Mouse (Mus musculus): ENCODE measurements at regions not wholly inside any gene's neighbourhood (a gene's known extent, or its start where the extent isn't known, plus 50 kb on each side); places are given as distances from the start of the nearest gene placed in this dataset.

DNA sequence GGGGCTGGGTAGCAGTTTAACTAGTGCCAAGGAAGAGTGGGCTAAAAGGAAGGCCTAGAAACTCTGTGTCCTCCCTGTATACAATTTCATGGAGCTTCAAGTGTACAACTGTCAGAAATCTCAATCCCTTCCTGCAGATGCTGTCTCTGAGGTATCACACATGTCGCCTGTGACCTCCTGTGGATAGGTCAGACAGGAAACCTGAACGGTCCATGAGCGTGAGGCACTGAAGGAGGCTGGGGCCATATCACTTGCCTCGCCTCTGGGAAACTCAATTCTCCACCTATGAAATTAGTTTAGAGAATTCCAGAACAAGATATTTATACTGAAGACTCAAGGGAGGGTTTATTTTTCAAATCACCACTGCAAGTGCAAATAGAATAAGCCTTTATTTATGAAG, 69.1 kb upstream of the Pced1b start:
- TF ChIP-seq CTCF (IDR thresholded peaks at IDR 0.05; ENCODE audit: borderline replicate concordance, extremely low read depth, insufficient read depth, insufficient read length) (no peak), POLR2A (IDR thresholded peaks at IDR 0.05; ENCODE audit: borderline replicate concordance, extremely low read depth, insufficient read depth, insufficient read length, poor library complexity, severe bottlenecking) (no peak)
